Mouse (Mus musculus) urinary bladder, postnatal 10 days (tissue): ENCODE measurements around the gene Ncapd3.

ENCODE experiments used
- DNase-seq: peaks from one replicate; pipeline ENCODE4 v3.0.0; 2022; ENCODE audit warnings: low spot score

Ncapd3 gene

GRCm38 (mm10) chr9:27043892-27044291 is 13.9 kb downstream of the Ncapd3 start:
- no peak for DNase-seq

- no peak for DNase-seq
Measured at GRCm38 (mm10) chr9:27049492-27049891, 19.5 kb downstream of the Ncapd3 start.

- no peak for DNase-seq
Measured at GRCm38 (mm10) chr9:27058341-27058740, 28.4 kb downstream of the Ncapd3 start.

- DNase-seq: no peak
Measured at GRCm38 (mm10) chr9:27070895-27071294, 40.9 kb downstream of the Ncapd3 start.

- no peak for DNase-seq
Measured at GRCm38 (mm10) chr9:27074677-27075076, 44.7 kb downstream of the Ncapd3 start.

GRCm38 (mm10) chr9:27075812-27076211 is 45.8 kb downstream of the Ncapd3 start:
- DNase-seq: no peak

- no peak for DNase-seq
Measured at GRCm38 (mm10) chr9:27086256-27086655, 56.3 kb downstream of the Ncapd3 start.

GRCm38 (mm10) chr9:27087402-27087801 is 57.4 kb downstream of the Ncapd3 start:
- DNase-seq: no peak

- no peak for DNase-seq
Measured at GRCm38 (mm10) chr9:27090134-27090533, 60.2 kb downstream of the Ncapd3 start.

GRCm38 (mm10) chr9:27090801-27091775 is 61.1 kb downstream of the Ncapd3 start:
- DNase-seq: no peak

GRCm38 (mm10) chr9:27092916-27093315 is 62.9 kb downstream of the Ncapd3 start:
- DNase-seq: no peak

GRCm38 (mm10) chr9:27098092-27098491 is 68.1 kb downstream of the Ncapd3 start:
- DNase-seq: no peak

GRCm38 (mm10) chr9:27098557-27098956 is 68.6 kb downstream of the Ncapd3 start:
- no peak for DNase-seq

- no peak for DNase-seq
Measured at GRCm38 (mm10) chr9:27099474-27099873, 69.5 kb downstream of the Ncapd3 start.

- DNase-seq: no peak
Measured at GRCm38 (mm10) chr9:27101466-27101865, 71.5 kb downstream of the Ncapd3 start.

- DNase-seq: no peak
Measured at GRCm38 (mm10) chr9:27106081-27106480, 76.1 kb downstream of the Ncapd3 start.

- no peak for DNase-seq
Measured at GRCm38 (mm10) chr9:27108451-27108850, 78.5 kb downstream of the Ncapd3 start.

GRCm38 (mm10) chr9:27109533-27110514 is 79.8 kb downstream of the Ncapd3 start:
- DNase-seq: no peak

- no peak for DNase-seq
Measured at GRCm38 (mm10) chr9:27110681-27111080, 80.7 kb downstream of the Ncapd3 start.

GRCm38 (mm10) chr9:27111756-27112155 is 81.8 kb downstream of the Ncapd3 start:
- no peak for DNase-seq

GRCm38 (mm10) chr9:27121254-27121653 is 91.3 kb downstream of the Ncapd3 start:
- DNase-seq: no peak

GRCm38 (mm10) chr9:27122076-27122475 is 92.1 kb downstream of the Ncapd3 start:
- DNase-seq: no peak
